Mouse (Mus musculus): Measurements from ENCODE around the gene Nrd1. TPM values are rescaled to one million over a fixed set of nuclear protein-coding genes. Genes with fewer than 3 reads are reported as not detected.

The Nrd1 gene
- polyA plus RNA-seq, 1 experiment from 2014 or later, result 53.5 TPM

- no peak overlapping the region for H3K4me3 ChIP-seq (ENCODE audit: low read depth, low read length)
- H3K27me3 ChIP-seq (ENCODE audit: control insufficient read depth, insufficient read depth, low read length), result no peaks in the 10 kb centered on the region
- H3K9ac ChIP-seq (ENCODE audit: low read length), result no peak overlapping the region
- H3K9me3 ChIP-seq (ENCODE audit: control insufficient read depth, low read length), result no peaks in the 10 kb centered on the region
- H3K36me3 ChIP-seq (ENCODE audit: control insufficient read depth, insufficient read depth, low read length), result no peaks in the 10 kb centered on the region
- H3K4me2 ChIP-seq (replicated peaks; ENCODE audit: low read depth), result no peak overlapping the region
- no peak for TF ChIP-seq EP300 (optimal IDR thresholded peaks at IDR 0.05)
- TF ChIP-seq CTCF (IDR thresholded peaks at IDR 0.05; ENCODE audit: low read depth), result no peak
- no peak overlapping the region for H3K27ac ChIP-seq (replicated peaks)
- 66% methylated on average over 6 of the region's 6 CpGs for WGBS
- DNase-seq (ENCODE audit: low spot score), result no peak
- no peaks in the 10 kb centered on the region for H3K4me1 ChIP-seq (replicated peaks; ENCODE audit: control insufficient read depth, insufficient read depth)
- ATAC-seq (ENCODE audit: low FRiP score, low TSS enrichment), result no peak
Measured at GRCm38 (mm10) chr4:109109012-109109411, 108.6 kb downstream of the Nrd1 start.

DNA sequence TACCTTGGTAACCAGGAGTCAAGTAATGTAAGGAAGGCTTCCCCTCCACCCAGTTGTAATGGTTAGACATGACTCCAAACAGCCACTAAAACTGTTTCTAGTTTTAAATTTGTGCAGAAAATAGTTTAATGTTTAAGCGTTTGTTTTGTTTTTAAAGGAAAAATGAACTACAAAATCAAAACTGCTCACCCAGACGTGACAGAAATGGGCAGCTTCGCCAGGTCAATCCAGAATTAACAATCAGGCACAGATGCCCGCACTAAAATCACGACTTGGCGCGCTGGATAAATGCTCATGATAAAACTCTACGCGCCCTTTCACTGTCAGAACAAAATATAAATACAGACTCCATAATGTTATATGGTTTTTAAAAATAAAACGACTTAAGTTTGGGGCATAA, 109.2 kb downstream of the Nrd1 start:
- H3K4me2 ChIP-seq (replicated peaks; ENCODE audit: low read depth), result no peak overlapping the region
- DNase-seq (ENCODE audit: low spot score), result no peak
- 85% methylated on average over 10 of the region's 10 CpGs for WGBS
- TF ChIP-seq CTCF (IDR thresholded peaks at IDR 0.05; ENCODE audit: low read depth) (no peak), EP300 (optimal IDR thresholded peaks at IDR 0.05) (no peak)
- H3K4me3 ChIP-seq (ENCODE audit: low read depth, low read length), result no peak overlapping the region
- no peaks in the 10 kb centered on the region for H3K27me3 ChIP-seq (ENCODE audit: control insufficient read depth, insufficient read depth, low read length)
- ATAC-seq (ENCODE audit: low FRiP score, low TSS enrichment), result no peak
- no peaks in the 10 kb centered on the region for H3K4me1 ChIP-seq (replicated peaks; ENCODE audit: control insufficient read depth, insufficient read depth)
- no peak overlapping the region for H3K9ac ChIP-seq (ENCODE audit: low read length)
- H3K27ac ChIP-seq (replicated peaks), result no peak overlapping the region
- H3K9me3 ChIP-seq (ENCODE audit: control insufficient read depth, low read length), result no peaks in the 10 kb centered on the region
- H3K36me3 ChIP-seq (ENCODE audit: control insufficient read depth, insufficient read depth, low read length), result no peaks in the 10 kb centered on the region

DNA sequence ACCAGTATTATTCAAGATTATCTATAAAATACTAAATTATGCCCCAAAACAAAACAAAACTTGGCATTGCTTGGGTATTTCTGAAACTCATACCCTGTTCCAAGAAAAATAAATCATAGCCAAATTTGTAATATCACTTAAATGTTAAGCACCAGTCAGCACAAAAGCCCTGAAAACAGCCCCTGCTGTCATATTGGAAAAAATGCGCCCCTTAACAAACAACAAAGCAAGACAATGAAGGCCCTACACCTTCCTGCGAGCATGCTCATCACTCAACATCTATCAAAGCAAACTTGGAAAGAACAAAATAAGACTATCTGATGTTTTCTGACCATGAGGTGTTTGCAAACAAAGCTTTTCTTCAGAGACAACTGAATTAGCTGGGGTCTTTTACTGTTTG, 110.5 kb downstream of the Nrd1 start:
- DNase-seq (ENCODE audit: low spot score) (no peak), ATAC-seq (ENCODE audit: low FRiP score, low TSS enrichment) (no peak)
- WGBS, result 85% methylated on average over 2 of the region's 2 CpGs
- no peak overlapping the region for H3K4me3 ChIP-seq (ENCODE audit: low read depth, low read length)
- H3K36me3 ChIP-seq (ENCODE audit: control insufficient read depth, insufficient read depth, low read length), result no peaks in the 10 kb centered on the region
- no peak overlapping the region for H3K27ac ChIP-seq (replicated peaks)
- H3K9ac ChIP-seq (ENCODE audit: low read length), result no peak overlapping the region
- H3K27me3 ChIP-seq (ENCODE audit: control insufficient read depth, insufficient read depth, low read length), result no peaks in the 10 kb centered on the region
- H3K4me1 ChIP-seq (replicated peaks; ENCODE audit: control insufficient read depth, insufficient read depth), result no peaks in the 10 kb centered on the region; the same call in 1 of the 2 replicates
- H3K9me3 ChIP-seq (ENCODE audit: control insufficient read depth, low read length), result no peaks in the 10 kb centered on the region
- TF ChIP-seq CTCF (IDR thresholded peaks at IDR 0.05; ENCODE audit: low read depth) (no peak), EP300 (optimal IDR thresholded peaks at IDR 0.05) (no peak)
- no peak overlapping the region for H3K4me2 ChIP-seq (replicated peaks; ENCODE audit: low read depth)

MicroRNAs encoded within 50 kb of the gene (microRNA counts, 519-probe panel; counts per million panel counts)
- microRNA mmu-miR-761, result not detected

Small RNA genes within 50 kb of the gene (microRNA-seq; reads per million reads assigned to microRNA genes)
- gene Mir761, result not detected

Other genes with a start within 250 kb of the Nrd1 start
- 2.6 and 3.0 TPM in 2 replicates for gene Zfyve9, start 219.9 kb upstream of the Nrd1 start, polyA plus RNA-seq (2015; fragmentation: Nextera tagmentation; extraction: Ambion mirVana)
- gene Btf3l4, start 167.0 kb upstream of the Nrd1 start, polyA plus RNA-seq (2015; fragmentation: Nextera tagmentation; extraction: Ambion mirVana), result 114 TPM in 2 replicates
- gene Txndc12, start 166.1 kb upstream of the Nrd1 start, polyA plus RNA-seq (2015; fragmentation: Nextera tagmentation; extraction: Ambion mirVana), result 64.0 and 66.7 TPM in 2 replicates
- 30.9 TPM in 2 replicates for gene Kti12, start 152.9 kb upstream of the Nrd1 start, polyA plus RNA-seq (2015; fragmentation: Nextera tagmentation; extraction: Ambion mirVana)
- gene A730015C16Rik, start 152.0 kb upstream of the Nrd1 start, polyA plus RNA-seq (2015; fragmentation: Nextera tagmentation; extraction: Ambion mirVana), result 0.38 and 0.99 TPM in 2 replicates
- 11.6 and 11.9 TPM in 2 replicates for gene Rab3b, start 121.6 kb upstream of the Nrd1 start, polyA plus RNA-seq (2015; fragmentation: Nextera tagmentation; extraction: Ambion mirVana)
- 45.0 and 45.5 TPM in 2 replicates for gene Osbpl9, start 201.6 kb downstream of the Nrd1 start, polyA plus RNA-seq (2015; fragmentation: Nextera tagmentation; extraction: Ambion mirVana)
- 0.05 TPM in 1 of 2 replicates, not detected in the other for gene Calr4, start 233.8 kb downstream of the Nrd1 start, polyA plus RNA-seq (2015; fragmentation: Nextera tagmentation; extraction: Ambion mirVana)

Data from stomach, postnatal 0 days (tissue).